Mouse (Mus musculus) stomach, embryonic 14.5 days (tissue): ENCODE measurements at regions not wholly inside any gene's neighbourhood (a gene's known extent, or its start where the extent isn't known, plus 50 kb on each side); places are given as distances from the start of the nearest gene placed in this dataset.
"Not testable (repeated sequence)": the region's sequence is repeated elsewhere in the genome, so short reads cannot be mapped to it uniquely, and the experiment has no call there.

Source experiments
- ATAC-seq: fragments of 200-750 bp; cut with Nextera tagmentation; 2 replicates; pipeline ENCODE4 v1.8.0; 2017; ENCODE audit warnings: low read depth, moderate TSS enrichment; ENCODE audit not compliant: insufficient number of reproducible peaks, insufficient read depth, low FRiP score
- H3K27ac ChIP-seq: fragments of 300-500 bp; sonication (generic); 2 replicates; pipeline ENCODE4 v1.5.1; 2014; ENCODE audit warnings: mild to moderate bottlenecking, low read length, moderate library complexity, mixed read lengths
- H3K27me3 ChIP-seq: fragments of 300-500 bp; sonication (generic); 2 replicates; pipeline ENCODE4 v1.6.1; 2014; ENCODE audit warnings: low read length, control low read depth, mixed read lengths; ENCODE audit not compliant: control insufficient read depth, insufficient read depth
- H3K36me3 ChIP-seq: fragments of 300-500 bp; sonication (generic); 2 replicates; pipeline ENCODE4 v1.6.1; 2014; ENCODE audit warnings: mild to moderate bottlenecking, control low read depth, low read length, moderate library complexity, mixed read lengths; ENCODE audit not compliant: control insufficient read depth, insufficient read depth
- H3K4me1 ChIP-seq: fragments of 300-500 bp; sonication (generic); 2 replicates; pipeline ENCODE4 v1.6.1; 2014; ENCODE audit warnings: low read length, control low read depth, mixed read lengths; ENCODE audit not compliant: control insufficient read depth, insufficient read depth
- H3K4me2 ChIP-seq: fragments of 300-500 bp; sonication (generic); replicated peaks from 2 replicates; pipeline ENCODE4 v1.6.1; 2014; ENCODE audit warnings: low read depth, low read length, control low read depth
- H3K4me3 ChIP-seq: fragments of 300-500 bp; sonication (generic); 2 replicates; pipeline ENCODE4 v1.5.1; 2014; ENCODE audit warnings: low read depth, low read length, control low read depth
- H3K9ac ChIP-seq: fragments of 300-500 bp; sonication (generic); replicated peaks from 2 replicates; pipeline ENCODE4 v1.6.1; 2014; ENCODE audit warnings: low read depth, mild to moderate bottlenecking, control low read depth, low read length, moderate library complexity, mixed read lengths
- H3K9me3 ChIP-seq: fragments of 300-500 bp; sonication (generic); 2 replicates; pipeline ENCODE4 v1.6.1; 2016; ENCODE audit warnings: low read depth, low read length, control low read depth; ENCODE audit not compliant: control insufficient read depth
- WGBS: fragments of 180-500 bp; shearing (Covaris S2); extraction: QIAGEN DNeasy Blood & Tissue Kit; methylation state at CpG from one replicate; pipeline ENCODE4 v1.1.7; 2014; 5-methylcytosine and 5-hydroxymethylcytosine counted together

- not testable (repeated sequence) for ATAC-seq, H3K4me1 ChIP-seq, H3K4me2 ChIP-seq, H3K27me3 ChIP-seq, H3K27ac ChIP-seq, H3K9me3 ChIP-seq, H3K9ac ChIP-seq, H3K36me3 ChIP-seq, H3K4me3 ChIP-seq
- WGBS: 96% methylated on average over 14 of the region's 14 CpGs
Measured at GRCm38 (mm10) chr12:77526581-77526980, 288.7 kb downstream of the Fut8 start.

- no peak overlapping the region for H3K4me3 ChIP-seq
- WGBS: 56% methylated on average over 1 of the region's 1 CpGs
- no peaks in the 10 kb centered on the region for H3K36me3 ChIP-seq
- no peak overlapping the region for H3K9ac ChIP-seq
- no peaks in the 10 kb centered on the region for H3K27me3 ChIP-seq
- no peaks in the 10 kb centered on the region for H3K4me1 ChIP-seq
- no peaks in the 10 kb centered on the region for H3K9me3 ChIP-seq
- no peak for ATAC-seq
- H3K4me2 ChIP-seq: no peak overlapping the region
- H3K27ac ChIP-seq: no peak overlapping the region
Measured at GRCm38 (mm10) chr12:77527499-77527898, 289.6 kb downstream of the Fut8 start.

DNA sequence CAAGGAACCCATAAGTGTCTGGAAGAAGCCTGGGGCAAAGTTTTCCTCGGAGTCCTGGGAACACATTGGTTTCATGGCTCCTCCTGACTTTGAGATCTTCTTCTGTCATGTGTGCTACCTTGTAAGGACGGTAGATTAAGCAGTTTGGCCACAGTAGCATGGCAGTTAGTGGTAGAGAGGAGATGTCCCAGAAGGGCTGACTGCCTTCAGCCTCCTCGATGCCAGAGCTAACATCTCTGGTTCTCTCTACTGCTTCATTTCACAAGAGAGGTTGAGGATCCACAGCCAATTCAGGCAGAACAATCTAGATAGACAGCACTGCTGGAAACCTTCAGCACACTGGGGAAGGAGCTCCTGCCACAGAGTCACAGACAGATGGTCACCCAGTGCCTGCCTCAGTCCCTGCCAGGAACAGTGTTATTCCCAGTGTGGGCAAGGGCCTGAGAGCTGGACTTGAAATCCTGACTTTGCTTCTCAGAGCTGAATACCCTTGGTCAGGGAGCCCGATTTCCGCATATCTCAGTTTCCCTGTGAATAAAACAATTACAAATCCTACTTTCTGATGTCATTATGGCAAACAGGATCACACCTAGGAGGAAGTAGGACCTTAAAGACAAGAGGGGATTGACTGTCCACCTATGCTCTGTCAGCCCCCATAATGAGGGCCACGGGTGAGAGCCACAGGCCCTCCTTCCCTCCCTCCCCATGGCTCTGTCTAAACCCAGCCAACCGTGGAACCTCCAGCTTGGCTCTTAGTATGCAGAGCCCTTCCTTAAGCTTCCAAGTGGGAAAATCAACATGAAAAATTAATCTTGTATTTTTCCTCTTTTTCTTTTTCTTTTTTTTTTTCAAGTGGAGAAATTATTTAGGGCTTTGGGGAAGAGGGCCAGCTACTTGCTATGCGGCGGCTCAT is 290.3 kb downstream of the Fut8 start:
- 88% methylated on average over 9 of the region's 9 CpGs for WGBS
- Histone ChIP-seq H3K9ac (no peak overlapping the region), H3K36me3 (no peaks in the 10 kb centered on the region), H3K27ac (no peak overlapping the region), H3K27me3 (no peaks in the 10 kb centered on the region), H3K9me3 (no peaks in the 10 kb centered on the region), H3K4me2 (no peak overlapping the region), H3K4me3 (no peak overlapping the region), H3K4me1 (no peaks in the 10 kb centered on the region)
- no peak for ATAC-seq

- Histone ChIP-seq H3K27me3 (no peaks in the 10 kb centered on the region), H3K4me3 (no peak overlapping the region), H3K4me1 (no peaks in the 10 kb centered on the region), H3K4me2 (no peak overlapping the region), H3K36me3 (no peaks in the 10 kb centered on the region), H3K9me3 (no peaks in the 10 kb centered on the region), H3K9ac (no peak overlapping the region), H3K27ac (no peak overlapping the region)
- 84% methylated on average over 8 of the region's 8 CpGs for WGBS
- ATAC-seq: no peak
Measured at GRCm38 (mm10) chr12:77528868-77529271, 290.9 kb downstream of the Fut8 start.

- no peak overlapping the region for H3K4me2 ChIP-seq
- no peaks in the 10 kb centered on the region for H3K9me3 ChIP-seq
- no peak overlapping the region for H3K27ac ChIP-seq
- no peak for ATAC-seq
- no peaks in the 10 kb centered on the region for H3K36me3 ChIP-seq
- H3K9ac ChIP-seq: no peak overlapping the region
- H3K4me3 ChIP-seq: no peak overlapping the region
- 84% methylated on average over 4 of the region's 4 CpGs for WGBS
- H3K27me3 ChIP-seq: no peaks in the 10 kb centered on the region
- H3K4me1 ChIP-seq: no peaks in the 10 kb centered on the region
Measured at GRCm38 (mm10) chr12:77529414-77529813, 291.5 kb downstream of the Fut8 start.

GRCm38 (mm10) chr12:77529955-77530354 is 292.0 kb downstream of the Fut8 start:
- Histone ChIP-seq H3K9me3 (no peaks in the 10 kb centered on the region), H3K27me3 (no peaks in the 10 kb centered on the region), H3K4me2 (no peak overlapping the region), H3K4me3 (no peak overlapping the region), H3K4me1 (no peaks in the 10 kb centered on the region), H3K36me3 (no peaks in the 10 kb centered on the region), H3K27ac (no peak overlapping the region), H3K9ac (no peak overlapping the region)
- no peak for ATAC-seq
- WGBS: 85% methylated on average over 3 of the region's 3 CpGs

DNA sequence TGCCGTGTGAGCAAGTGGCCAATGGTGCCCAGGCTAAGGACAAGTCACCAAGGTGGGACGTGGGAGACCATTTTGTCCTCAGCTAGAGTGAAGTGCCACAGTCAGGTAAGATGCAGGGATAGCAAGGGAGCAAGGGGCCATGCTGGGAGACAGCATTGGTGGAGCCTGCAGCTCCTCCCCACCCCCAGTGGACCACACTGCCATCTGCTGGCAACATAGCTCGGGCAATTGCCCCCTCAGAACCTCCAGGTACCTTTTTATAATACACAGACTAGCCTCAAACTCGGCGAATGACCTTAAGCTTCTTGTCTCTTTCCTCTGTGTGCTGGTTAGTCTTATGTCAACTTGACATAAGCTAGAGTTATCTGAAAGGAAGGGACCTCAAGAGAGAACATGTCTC is 293.4 kb downstream of the Fut8 start:
- H3K27me3 ChIP-seq: no peaks in the 10 kb centered on the region
- H3K9ac ChIP-seq: no peak overlapping the region
- no peak overlapping the region for H3K4me2 ChIP-seq
- WGBS: 76% methylated on average over 5 of the region's 5 CpGs
- no peaks in the 10 kb centered on the region for H3K4me1 ChIP-seq
- no peak overlapping the region for H3K4me3 ChIP-seq
- H3K27ac ChIP-seq: no peak overlapping the region
- ATAC-seq: no peak
- H3K36me3 ChIP-seq: no peaks in the 10 kb centered on the region
- no peaks in the 10 kb centered on the region for H3K9me3 ChIP-seq

- Histone ChIP-seq H3K4me1 (no peaks in the 10 kb centered on the region), H3K9ac (no peak overlapping the region), H3K27me3 (no peaks in the 10 kb centered on the region), H3K4me2 (no peak overlapping the region), H3K27ac (no peak overlapping the region), H3K36me3 (no peaks in the 10 kb centered on the region), H3K4me3 (no peak overlapping the region), H3K9me3 (no peaks in the 10 kb centered on the region)
- ATAC-seq: no peak
- 78% methylated on average over 8 of the region's 8 CpGs for WGBS
Measured at GRCm38 (mm10) chr12:77532547-77532946, 294.6 kb downstream of the Fut8 start.

DNA sequence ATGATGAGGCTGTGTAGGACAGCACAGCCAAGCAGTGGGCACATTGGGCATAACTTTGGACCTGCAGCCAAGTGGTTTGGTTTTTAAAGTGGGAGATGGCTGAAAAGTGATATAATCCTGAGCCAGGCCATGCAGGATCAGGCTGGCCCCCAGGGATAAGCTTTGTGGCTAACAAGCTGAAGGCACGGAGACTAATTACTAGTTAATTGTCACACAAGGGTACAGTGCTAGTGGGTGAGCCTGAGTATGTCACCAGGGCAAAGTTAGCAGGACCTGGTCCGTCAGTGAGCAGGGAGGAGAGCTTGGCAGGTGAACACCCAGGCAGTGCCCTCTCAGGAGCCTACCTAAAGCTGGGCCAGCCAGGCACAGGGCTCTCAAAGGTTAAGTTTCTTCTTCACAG is 295.7 kb downstream of the Fut8 start:
- H3K4me2 ChIP-seq: no peak overlapping the region
- H3K9ac ChIP-seq: no peak overlapping the region
- no peaks in the 10 kb centered on the region for H3K4me1 ChIP-seq
- no peak overlapping the region for H3K4me3 ChIP-seq
- H3K36me3 ChIP-seq: no peaks in the 10 kb centered on the region
- no peak for ATAC-seq
- 78% methylated on average over 2 of the region's 2 CpGs for WGBS
- H3K27me3 ChIP-seq: no peaks in the 10 kb centered on the region
- no peak overlapping the region for H3K27ac ChIP-seq
- no peaks in the 10 kb centered on the region for H3K9me3 ChIP-seq
